Mouse (Mus musculus) embryonic fibroblast, embryonic 13.5 days (primary cell): ENCODE measurements at regions not wholly inside any gene's neighbourhood (a gene's known extent, or its start where the extent isn't known, plus 50 kb on each side); places are given as distances from the start of the nearest gene placed in this dataset.
A peak's percentile ranks its signal among the peaks of the same experiment; 100 is the strongest.

ENCODE experiments used
- H3K27ac ChIP-seq: 2 replicates; pipeline ENCODE4 v1.5.1; 2012; ENCODE audit warnings: low read length, control low read depth, inconsistent platforms; ENCODE audit not compliant: insufficient read depth
- H3K4me1 ChIP-seq: 2 replicates; pipeline ENCODE4 v1.6.1; 2011; ENCODE audit warnings: low read length; ENCODE audit not compliant: control insufficient read depth, insufficient read depth
- H3K4me3 ChIP-seq: 2 replicates; pipeline ENCODE4 v1.5.1; 2011; ENCODE audit warnings: mild to moderate bottlenecking, control low read depth, low read length; ENCODE audit not compliant: insufficient read depth
- CTCF ChIP-seq: IDR thresholded peaks from 2 replicates; pipeline ENCODE4 v1.5.1; 2011; ENCODE audit warnings: mild to moderate bottlenecking, control low read depth, low read length, moderate library complexity, borderline replicate concordance; ENCODE audit not compliant: insufficient read depth
- POLR2A ChIP-seq: IDR thresholded peaks from 2 replicates; pipeline ENCODE4 v1.6.1; 2011; ENCODE audit warnings: low read depth, mild to moderate bottlenecking, control low read depth, low read length, moderate library complexity

- TF ChIP-seq POLR2A = no peak
- TF ChIP-seq CTCF = peak; percentile 36; the same call in 1 of the 2 replicates
- no peak overlapping the region for H3K4me3 ChIP-seq
- peaks cover 14% of the 10 kb centered on the region for H3K4me1 ChIP-seq
- H3K27ac ChIP-seq = no peak overlapping the region
Measured at GRCm38 (mm10) chr10:84020023-84020620, 297.5 kb downstream of the 1500009L16Rik start.

- no peak for TF ChIP-seq CTCF
- no peak for TF ChIP-seq POLR2A
Measured at GRCm38 (mm10) chr10:84021167-84022120, 298.8 kb downstream of the 1500009L16Rik start.

GRCm38 (mm10) chr10:84024294-84024693 is 301.6 kb downstream of the 1500009L16Rik start:
- no peak overlapping the region for H3K27ac ChIP-seq
- no peak overlapping the region for H3K4me3 ChIP-seq
- TF ChIP-seq POLR2A = no peak
- TF ChIP-seq CTCF = no peak
- peaks cover 14% of the 10 kb centered on the region for H3K4me1 ChIP-seq

More at GRCm38 (mm10) chr10:84021167-84022120, 298.8 kb downstream of the 1500009L16Rik start:
- Histone ChIP-seq H3K27ac (no peak overlapping the region), H3K4me1 (peaks cover 14% of the 10 kb centered on the region), H3K4me3 (no peak overlapping the region)

- Histone ChIP-seq H3K4me3 (no peak overlapping the region), H3K27ac (no peak overlapping the region), H3K4me1 (peaks cover 14% of the 10 kb centered on the region)
- TF ChIP-seq CTCF = no peak
Measured at GRCm38 (mm10) chr10:84024901-84025300, 302.2 kb downstream of the 1500009L16Rik start.

- no peaks in the 10 kb centered on the region for H3K4me1 ChIP-seq
Measured at GRCm38 (mm10) chr10:84026798-84027197, 304.1 kb downstream of the 1500009L16Rik start.

GRCm38 (mm10) chr10:84036131-84036877 is 313.6 kb downstream of the 1500009L16Rik start:
- peaks cover 2% of the 10 kb centered on the region; the same call in 1 of the 2 replicates for H3K4me1 ChIP-seq
- no peak overlapping the region for H3K4me3 ChIP-seq
- no peak for TF ChIP-seq CTCF
- TF ChIP-seq POLR2A = no peak
- peak overlapping the region; percentile 72 for H3K27ac ChIP-seq

More at GRCm38 (mm10) chr10:84026798-84027197, 304.1 kb downstream of the 1500009L16Rik start:
- TF ChIP-seq CTCF (no peak), POLR2A (no peak)
- Histone ChIP-seq H3K27ac (no peak overlapping the region), H3K4me3 (no peak overlapping the region)

- Histone ChIP-seq H3K4me1 (no peaks in the 10 kb centered on the region), H3K27ac (peak overlapping the region; percentile 32; the same call in 1 of the 2 replicates), H3K4me3 (no peak overlapping the region)
- TF ChIP-seq POLR2A (no peak), CTCF (no peak)
Measured at GRCm38 (mm10) chr10:84048706-84049105, 326.0 kb downstream of the 1500009L16Rik start.

- Histone ChIP-seq H3K4me1 (peaks cover 9% of the 10 kb centered on the region), H3K4me3 (no peak overlapping the region), H3K27ac (no peak overlapping the region)
- TF ChIP-seq CTCF (no peak), POLR2A (no peak)
Measured at GRCm38 (mm10) chr10:84052696-84053095, 330.0 kb downstream of the 1500009L16Rik start.

- no peak for TF ChIP-seq CTCF
- TF ChIP-seq POLR2A = no peak
- H3K27ac ChIP-seq = peak overlapping the region; percentile 34; the same call in 1 of the 2 replicates
- no peak overlapping the region for H3K4me3 ChIP-seq
- peaks cover 9% of the 10 kb centered on the region for H3K4me1 ChIP-seq
Measured at GRCm38 (mm10) chr10:84054551-84055336, 332.1 kb downstream of the 1500009L16Rik start.
